Mouse (Mus musculus) lung, postnatal 36 days (tissue): ENCODE measurements at regions not wholly inside any gene's neighbourhood (a gene's known extent, or its start where the extent isn't known, plus 50 kb on each side); places are given as distances from the start of the nearest gene placed in this dataset.

ENCODE experiments used
- DNase-seq: peaks from one replicate; pipeline ENCODE4 v3.0.0; 2022; ENCODE audit warnings: mixed read lengths

- DNase-seq = no peak
Observed at GRCm38 (mm10) chr1:138343451-138343850, 69.9 kb downstream of the Atp6v1g3 start.

DNA sequence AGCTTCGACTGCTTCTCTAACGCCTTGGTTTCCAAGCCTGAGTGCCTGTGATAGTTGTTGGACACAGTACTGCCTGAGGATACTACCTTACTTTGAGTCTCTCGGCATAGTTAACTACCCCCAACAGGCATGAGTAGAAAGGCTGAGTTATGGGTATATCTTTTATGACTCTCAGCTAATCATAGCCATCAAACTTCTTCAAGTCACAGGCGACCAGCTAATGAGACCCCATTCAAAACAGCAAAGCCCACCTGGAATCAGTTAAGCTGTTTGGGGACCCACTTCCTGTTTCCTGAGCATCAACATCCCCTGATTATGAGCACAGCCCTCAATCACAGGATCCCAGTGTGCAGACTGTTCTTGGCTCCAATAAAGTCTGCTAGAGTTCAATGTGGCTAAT is 71.4 kb downstream of the Atp6v1g3 start:
- no peak for DNase-seq

DNA sequence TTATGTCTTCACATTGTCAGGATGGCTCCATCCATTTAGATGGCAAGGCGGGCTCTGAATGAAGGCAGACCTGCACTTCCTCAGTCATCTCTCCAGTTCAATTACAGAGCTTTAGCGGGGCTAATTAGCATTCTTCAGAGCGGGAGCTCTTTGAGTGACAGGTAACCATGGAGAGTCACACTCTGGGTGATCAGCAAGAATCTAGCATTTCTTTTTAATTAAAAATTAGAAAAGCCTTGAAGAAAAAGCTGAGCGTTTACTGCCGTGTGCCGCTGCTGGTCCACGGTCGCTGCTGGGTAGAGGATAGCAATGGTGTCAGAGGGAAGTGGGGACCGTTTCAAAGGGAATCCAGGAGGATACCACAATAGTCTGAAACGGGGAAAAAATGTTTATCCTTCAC is 72.5 kb downstream of the Atp6v1g3 start:
- DNase-seq = no peak

GRCm38 (mm10) chr1:138346904-138347303 is 73.4 kb downstream of the Atp6v1g3 start:
- no peak for DNase-seq

DNA sequence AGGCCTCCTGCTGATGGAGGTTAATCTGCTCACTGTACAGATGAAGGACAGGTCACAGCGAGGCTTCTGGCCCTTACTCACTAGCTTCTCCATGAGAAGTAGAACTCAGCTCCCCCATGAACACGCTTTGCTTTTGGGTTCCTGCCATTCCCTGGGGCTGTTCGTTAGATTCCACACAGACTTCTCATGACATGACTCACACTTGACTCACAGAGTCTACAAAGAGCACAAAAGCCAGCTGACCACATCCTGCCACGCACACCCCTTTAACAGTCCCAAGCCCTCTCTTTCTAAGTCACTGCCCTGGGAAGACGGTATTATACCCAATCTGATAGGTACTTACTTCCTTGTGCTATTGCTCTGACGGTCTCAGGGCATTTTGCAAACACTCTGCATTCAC is 74.9 kb downstream of the Atp6v1g3 start:
- DNase-seq = peak; percentile 24

DNA sequence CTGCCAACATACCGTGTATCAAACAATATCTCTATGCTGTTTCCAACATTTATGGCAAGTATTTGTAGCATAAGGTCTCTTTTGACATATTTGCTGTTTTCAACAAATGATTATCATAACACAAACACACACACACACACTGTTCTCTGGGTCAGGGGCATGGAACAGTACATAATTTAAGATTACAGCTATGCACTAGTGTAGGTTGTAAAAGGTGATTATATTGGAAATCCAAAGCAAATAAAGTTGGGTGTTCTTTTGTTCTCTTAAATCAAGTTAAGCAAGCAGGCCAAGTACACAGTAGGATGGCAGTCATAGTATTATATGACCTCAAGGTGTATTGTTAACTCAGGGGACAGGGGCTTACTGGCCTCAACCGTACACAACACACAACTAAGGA is 75.6 kb downstream of the Atp6v1g3 start:
- DNase-seq = no peak

GRCm38 (mm10) chr1:138356407-138356806 is 82.9 kb downstream of the Atp6v1g3 start:
- no peak for DNase-seq

GRCm38 (mm10) chr1:138362684-138363472 is 89.3 kb downstream of the Atp6v1g3 start:
- DNase-seq = no peak

DNA sequence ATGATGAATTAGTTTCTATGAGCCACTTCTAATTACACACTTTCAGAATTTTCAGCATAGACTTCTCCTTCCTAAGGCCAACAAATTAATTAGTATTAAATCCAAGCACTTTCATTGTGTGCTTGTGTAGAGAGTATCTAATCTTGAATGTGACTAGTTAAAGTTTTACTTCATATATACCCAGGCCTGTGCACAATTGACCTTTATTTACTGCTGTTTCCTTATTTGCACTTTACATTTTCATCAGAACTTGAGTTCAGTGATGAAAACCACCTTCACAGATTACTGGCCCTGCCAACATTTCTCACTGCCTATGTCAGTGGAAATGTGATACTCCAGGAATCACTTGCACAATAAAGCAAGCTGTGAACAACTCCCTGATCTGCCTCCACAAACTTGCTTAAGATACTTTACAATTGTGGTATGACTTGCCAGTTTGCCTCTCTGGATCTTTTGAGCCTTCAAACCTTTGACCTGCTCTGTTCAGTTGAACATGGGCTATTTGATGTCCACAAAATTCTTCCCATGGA is 96.5 kb downstream of the Atp6v1g3 start:
- DNase-seq = no peak

DNA sequence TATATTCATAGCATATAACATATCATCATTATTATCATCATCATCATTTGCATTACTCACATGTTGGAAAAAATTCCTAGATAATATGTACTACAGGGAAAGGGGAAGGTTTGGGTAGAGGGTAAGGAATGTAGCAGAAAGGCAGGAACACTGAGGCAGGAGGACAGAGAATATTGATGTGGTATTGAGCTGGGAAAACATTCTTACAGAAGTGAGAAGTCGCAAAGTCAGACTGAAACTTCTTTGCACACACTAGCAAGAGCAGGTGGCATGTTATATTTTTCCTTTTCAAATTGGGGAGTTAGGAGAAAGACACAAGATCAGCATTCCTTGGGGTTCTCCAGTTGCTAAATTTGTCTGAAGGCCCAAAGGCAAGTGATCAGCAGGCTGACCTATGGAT is 97.9 kb downstream of the Atp6v1g3 start:
- no peak for DNase-seq

DNA sequence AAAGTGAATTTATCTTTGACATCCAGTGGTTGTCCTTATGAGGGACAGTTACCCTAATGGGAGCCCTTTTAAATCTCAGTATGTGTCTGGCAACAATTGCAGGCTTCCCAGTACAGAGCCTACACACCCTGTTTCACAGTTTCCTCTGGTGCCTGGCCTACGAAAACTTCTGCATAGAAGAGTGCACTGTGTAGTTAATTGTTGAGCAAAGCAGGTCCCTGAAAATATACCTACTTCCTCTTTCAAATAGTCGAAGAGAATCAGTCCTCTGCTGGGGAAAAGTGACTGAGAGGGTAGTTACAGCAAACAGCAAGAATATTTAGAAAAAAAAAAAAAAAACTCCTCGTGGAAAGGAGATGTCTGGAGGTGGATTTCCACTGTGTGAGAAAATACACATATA is 110.6 kb downstream of the Atp6v1g3 start:
- peak; percentile 2 for DNase-seq

GRCm38 (mm10) chr1:138385156-138385841 is 111.8 kb downstream of the Atp6v1g3 start:
- DNase-seq = no peak

DNA sequence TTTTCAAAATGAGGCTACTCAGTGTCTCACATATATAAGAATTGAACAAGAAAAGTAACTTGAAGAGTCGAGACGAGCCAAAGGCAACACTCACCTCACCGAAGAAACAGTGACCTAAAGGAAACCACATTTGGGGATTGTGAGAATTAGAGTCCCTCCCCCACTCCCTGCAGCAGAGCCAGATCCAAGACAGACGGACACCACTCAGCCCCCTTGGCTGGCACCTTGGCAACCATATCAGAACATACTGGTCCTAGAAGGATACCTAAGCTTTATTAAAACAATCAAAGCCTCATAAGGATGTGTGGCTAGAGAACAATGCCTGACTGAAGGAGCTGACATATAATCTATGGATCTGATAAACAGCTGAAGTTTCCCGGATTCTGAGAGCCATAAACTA is 112.5 kb downstream of the Atp6v1g3 start:
- DNase-seq = no peak

DNA sequence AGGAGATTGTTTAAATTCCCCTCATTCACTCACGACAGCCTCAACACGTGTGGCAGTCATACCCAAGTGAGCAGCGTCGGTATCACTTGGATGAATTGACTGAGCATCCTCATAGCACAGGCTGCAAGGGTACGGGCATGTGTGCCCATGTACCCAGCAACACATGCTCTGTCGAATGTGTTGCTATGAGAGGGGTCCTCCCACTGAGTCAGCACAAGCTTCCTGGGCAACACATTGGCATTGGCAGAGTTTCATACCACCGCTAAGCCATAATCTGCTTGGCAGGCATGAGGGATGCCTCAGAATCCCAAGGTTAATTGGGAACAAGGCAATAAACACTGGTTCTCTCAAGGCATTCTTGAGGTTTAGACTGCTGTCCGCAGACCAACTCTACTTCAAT is 115.1 kb downstream of the Atp6v1g3 start:
- no peak for DNase-seq

GRCm38 (mm10) chr1:138389676-138390075 is 116.1 kb downstream of the Atp6v1g3 start:
- no peak for DNase-seq

DNA sequence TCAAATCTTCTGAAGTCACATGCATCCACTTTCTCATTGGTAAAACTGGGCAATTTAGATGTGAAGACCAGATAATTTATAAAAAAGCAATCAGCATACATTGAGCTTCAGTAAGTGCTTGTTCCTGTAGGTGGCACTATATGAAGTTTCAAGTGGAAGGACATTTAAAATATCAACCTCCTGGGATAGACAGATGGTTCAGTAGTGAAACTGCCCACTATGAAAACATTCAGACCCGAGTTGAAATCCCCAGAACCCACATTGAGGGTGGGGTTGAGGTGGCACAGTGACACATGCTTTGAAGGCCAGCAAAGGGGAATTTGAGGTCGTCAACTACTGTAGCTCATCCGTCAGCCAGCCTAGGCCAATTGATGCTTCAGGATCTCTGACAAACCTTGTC is 145.1 kb downstream of the Atp6v1g3 start:
- no peak for DNase-seq

- DNase-seq = no peak
Observed at GRCm38 (mm10) chr1:138427416-138427815, 153.9 kb downstream of the Atp6v1g3 start.
